Mouse (Mus musculus) left cerebral cortex, postnatal 4 days (tissue): Measurements from ENCODE around the gene Apex2. TPM values are rescaled to one million over a fixed set of nuclear protein-coding genes. Genes with fewer than 3 reads are reported as not detected.
A peak's percentile ranks its signal among the peaks of the same experiment; 100 is the strongest.
"Not testable (repeated sequence)": the region's sequence is repeated elsewhere in the genome, so short reads cannot be mapped to it uniquely, and the experiment has no call there.

Source experiments
- DNase-seq: peaks from one replicate; pipeline ENCODE4 v3.0.0-alpha.2; 2022
- intact Hi-C: fragments of 180-260 bp; cut with DNase I; formaldehyde crosslinking; loops from one replicate; pipeline ENCODE4 v1.15.1; 2025
- microRNA-seq: library from miRNA; unstranded; fragments of <30 nt; microRNA quantifications from one replicate; pipeline ENCODE4 v1.2.0, GENCODE M21; 2022
- total RNA-seq, 2 experiments: library from RNA; stranded (reverse); gene quantifications; 2 replicates each; pipeline ENCODE4 v1.2.3; 2021

Gene Apex2
- total RNA-seq, 2 experiments from 2014 or later = 23.1 to 25.0 TPM

DNA sequence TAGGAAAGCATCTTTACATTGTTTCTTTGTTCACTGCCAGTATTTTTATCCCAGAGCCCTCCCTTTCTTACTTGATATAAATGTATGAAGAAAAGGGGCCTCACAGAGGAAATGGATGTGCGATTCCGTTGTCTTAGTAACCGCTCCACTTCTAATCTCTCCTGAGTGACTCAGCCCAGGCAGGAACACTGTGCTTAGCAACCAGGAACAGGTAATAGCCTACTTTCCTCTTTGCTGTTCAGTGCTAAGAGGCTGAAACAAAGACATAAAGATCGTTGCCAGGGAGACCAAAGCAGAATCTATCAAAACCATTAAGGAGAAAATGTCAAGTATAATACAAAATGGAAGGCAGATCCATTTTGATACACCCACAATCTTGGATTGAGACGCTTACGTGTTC lies 81.0 kb downstream of the Apex2 start:
- DNase-seq = no peak
- intact Hi-C loops = no loop called here

DNA sequence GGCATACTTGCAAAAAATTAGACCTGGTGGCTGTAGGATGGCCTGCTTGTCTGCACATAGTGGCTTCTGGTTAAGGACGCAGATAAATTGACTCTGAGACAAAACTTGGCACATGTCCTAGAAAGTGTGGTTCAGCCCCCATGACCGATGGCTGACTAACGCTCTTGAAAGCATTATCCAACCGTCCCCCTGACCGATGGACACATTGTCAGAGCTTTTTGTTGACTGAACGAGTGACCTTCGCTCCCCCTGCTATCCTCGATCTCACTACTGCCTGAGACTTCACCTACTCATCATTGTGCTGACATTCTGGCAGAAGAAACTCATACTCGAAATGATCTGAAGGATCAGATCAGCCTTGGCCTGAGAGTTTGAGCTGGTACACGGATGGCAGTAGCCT lies 101.9 kb downstream of the Apex2 start:
- DNase-seq, intact Hi-C loops: not testable (repeated sequence)

DNA sequence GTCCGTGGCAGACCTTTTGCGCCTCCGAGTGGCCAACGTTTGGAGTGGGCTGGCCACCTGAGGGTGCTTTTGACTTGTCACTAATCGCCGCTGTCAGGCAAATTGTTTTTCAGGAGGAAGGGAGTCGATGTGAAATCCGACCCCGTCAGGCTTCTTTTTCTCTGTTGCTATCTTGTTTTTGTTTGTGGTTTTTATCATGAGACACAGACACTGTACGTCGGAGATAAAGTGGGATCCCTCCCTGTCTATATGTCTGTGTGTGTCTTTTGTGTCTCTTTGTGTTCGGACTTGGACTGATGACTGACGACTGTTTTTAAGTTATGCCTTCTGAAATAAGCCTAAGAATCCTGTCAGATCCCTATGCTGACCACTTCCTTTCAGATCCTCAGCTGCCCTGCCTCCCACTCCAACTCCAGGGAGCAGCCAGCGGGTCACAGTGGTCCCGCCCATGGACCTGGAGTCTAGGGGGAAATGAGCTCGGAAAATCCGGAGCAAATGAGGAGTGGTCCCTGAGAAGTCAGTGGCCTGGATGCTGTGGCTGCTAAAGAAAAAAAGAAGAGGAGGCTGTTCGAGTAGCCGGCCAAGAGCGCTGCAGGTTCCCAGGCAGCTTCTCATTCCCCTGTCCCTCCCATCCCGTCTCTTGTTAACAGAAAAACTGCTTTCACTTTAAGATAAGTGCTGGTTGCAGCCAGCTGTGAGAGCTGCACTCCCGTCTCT lies 103.2 kb downstream of the Apex2 start:
- intact Hi-C loops, DNase-seq: not testable (repeated sequence)

DNA sequence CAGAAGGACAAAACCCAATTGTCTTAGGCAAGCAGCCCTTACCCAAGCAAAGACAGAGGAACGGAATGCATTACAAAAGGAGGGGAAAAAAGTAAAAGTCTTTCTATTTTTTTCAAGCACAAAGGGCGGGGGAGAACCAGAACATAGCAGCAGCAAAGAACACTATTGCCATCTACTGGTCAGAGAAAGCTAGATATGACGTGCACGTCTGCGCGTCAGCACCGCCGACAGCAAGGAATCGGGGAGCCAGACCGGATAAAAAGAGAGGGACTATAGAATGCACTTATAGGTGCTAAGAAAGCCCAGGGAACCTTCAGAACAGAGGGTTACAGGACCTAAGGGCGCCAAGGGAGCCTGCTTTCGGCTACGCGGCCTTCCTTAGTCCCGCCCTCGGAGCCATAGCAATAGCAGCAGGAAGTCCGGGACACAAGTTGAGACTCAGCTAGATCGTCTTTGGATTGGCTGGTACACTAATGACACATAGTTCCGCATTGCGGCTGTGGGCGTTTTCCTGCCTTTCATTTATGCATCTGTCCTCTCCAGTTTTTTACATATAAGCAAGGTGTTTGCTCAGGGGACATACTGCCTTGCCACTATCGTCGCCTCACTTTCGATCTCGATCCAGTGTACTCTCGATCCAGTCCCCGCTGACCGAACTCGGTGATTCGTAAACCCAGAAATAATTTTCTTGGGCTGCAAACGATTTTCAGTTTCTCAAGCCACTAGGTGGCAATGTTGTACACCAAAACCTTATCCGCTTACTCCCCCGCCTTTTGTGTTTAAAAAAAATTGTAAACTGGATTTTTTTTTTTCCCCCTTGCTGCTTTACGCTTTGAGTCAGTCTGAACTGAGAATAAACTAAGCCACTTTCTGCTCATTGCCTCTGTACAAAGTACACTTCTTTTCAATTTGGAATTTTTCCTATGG lies 111.6 kb downstream of the Apex2 start:
- DNase-seq = peak; percentile 78
- intact Hi-C loops = no loop called here

DNA sequence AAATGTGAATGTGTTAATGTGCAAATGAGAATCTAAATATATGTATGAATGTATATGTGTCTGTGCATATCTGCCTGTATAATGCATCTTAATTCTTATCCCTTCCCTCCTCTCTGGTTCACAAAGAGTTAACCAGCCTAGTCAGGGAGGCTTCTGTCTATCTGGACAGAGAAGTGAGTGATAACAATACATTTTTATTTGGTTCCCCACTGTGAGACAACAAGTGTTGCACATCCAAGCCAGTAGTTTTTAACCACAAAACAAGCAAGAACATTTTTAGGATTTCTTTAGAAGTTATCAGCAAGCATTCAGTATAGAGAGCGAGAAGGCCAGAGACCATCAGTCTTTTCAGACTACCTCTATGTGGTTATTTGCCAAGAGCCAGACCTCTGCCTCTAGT lies 118.3 kb downstream of the Apex2 start:
- intact Hi-C loops = no loop called here
- DNase-seq = no peak

Small RNA genes within 50 kb of the gene (microRNA-seq; reads per million reads assigned to microRNA genes)
- gene Mir3620 = not detected

Other genes starting within 250 kb of the Apex2 start
- gene Tmem29, start 130.7 kb downstream of the Apex2 start, total RNA-seq = 10 to 100 TPM; 56.7 to 60.3 TPM
- 1 to 10 TPM in 1 of 2 experiments, under 1 TPM in 1; 0.91 to 2.4 TPM for gene Alas2, start 42.5 kb downstream of the Apex2 start, total RNA-seq
- gene Pfkfb1, start 1.6 kb downstream of the Apex2 start, total RNA-seq = 1 to 10 TPM; 6.4 to 7.2 TPM
- gene Tro, start 67.7 kb upstream of the Apex2 start, total RNA-seq = 100 to 1,000 TPM; 160 to 171 TPM
- gene Maged2, start 224.5 kb upstream of the Apex2 start, total RNA-seq = 100 to 1,000 TPM; 166 to 172 TPM